Mouse (Mus musculus): ENCODE results near the gene Trp53bp2.

- no peak for TF ChIP-seq CTCF (IDR thresholded peaks at IDR 0.05; ENCODE audit: extremely low read depth, insufficient read length, insufficient replicate concordance, low read depth, low read length)
- TF ChIP-seq POLR2A (IDR thresholded peaks at IDR 0.05; ENCODE audit: low read depth, low read length): no peak
These were observed 87.7 kb downstream of the Trp53bp2 start for GRCm38 (mm10) chr1:182496685-182497084.

Measured in small intestine, adult 2 months (tissue).